Mouse (Mus musculus): ENCODE results near the gene Sh3bp2. TPM values are rescaled to one million over a fixed set of nuclear protein-coding genes. Genes with fewer than 3 reads are reported as not detected.

Gene Sh3bp2
- total RNA-seq, 2 experiments from 2014 or later, result 4.2 to 10.2 TPM

DNA sequence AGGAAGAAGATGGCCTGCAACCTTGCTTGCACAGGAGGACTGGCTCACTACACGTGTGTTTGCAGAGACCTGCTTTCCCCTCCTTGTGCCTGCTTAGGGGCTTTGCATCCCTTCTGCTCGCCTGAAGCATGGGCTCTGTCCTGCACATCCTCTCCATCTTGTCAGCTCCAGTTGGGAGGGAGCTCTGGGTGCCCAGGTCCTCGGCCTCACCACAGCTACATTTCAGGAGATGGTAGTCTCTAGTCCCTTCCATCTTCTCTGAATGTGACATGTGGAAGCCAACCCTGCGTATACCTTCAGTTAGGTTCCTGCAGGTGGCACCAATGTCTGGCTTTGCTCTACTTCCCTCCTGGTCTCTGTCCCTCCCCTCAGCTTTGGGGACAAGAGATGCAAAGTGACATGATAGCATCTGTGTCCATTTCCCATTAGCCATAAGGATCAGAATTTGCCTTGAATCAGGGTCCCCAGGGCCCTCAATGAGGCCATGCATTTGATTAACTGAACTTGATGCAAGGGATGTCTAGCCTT lies 1.6 kb upstream of the Sh3bp2 start:
- no peak for ATAC-seq (replicated peaks; ENCODE audit: low FRiP score, low TSS enrichment, poor library complexity, severe bottlenecking)

DNA sequence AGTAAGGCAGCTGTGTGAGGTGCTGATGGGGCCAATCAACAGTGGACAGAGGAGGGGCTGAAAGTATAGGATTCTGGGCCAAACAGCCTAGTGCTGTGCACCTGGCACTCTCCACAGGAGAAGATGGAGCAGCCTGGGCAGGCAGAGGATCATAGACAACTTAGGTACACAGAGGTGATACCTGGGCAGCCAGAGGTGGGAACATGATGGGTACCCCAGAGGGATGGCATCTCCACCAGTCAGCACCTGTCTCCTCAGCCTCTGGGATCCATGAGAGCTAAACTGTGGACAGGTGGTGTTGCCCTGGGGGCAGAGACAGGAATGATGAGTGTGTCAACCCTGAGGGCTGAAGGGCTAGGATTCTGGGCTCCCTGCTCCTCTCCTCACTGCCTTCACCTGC lies 1.1 kb upstream of the Sh3bp2 start:
- ATAC-seq (replicated peaks; ENCODE audit: low FRiP score, low TSS enrichment, poor library complexity, severe bottlenecking), result no peak

DNA sequence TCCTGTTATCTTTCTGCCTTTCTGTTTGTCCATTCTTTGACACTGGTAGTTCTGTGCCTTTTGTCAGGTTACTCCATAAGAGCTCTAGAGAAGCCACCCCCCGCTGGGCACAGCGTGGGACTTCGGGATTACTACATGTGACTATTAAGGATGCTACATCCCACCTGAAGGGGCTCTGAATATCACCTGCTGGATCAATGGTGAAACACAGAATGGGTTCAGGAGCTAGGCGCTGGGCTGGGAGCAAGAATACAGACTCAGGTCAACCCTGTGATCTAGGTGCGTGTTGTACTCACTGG lies 788 bp downstream of the Sh3bp2 start:
- no peak for ATAC-seq (replicated peaks; ENCODE audit: low FRiP score, low TSS enrichment, poor library complexity, severe bottlenecking)

DNA sequence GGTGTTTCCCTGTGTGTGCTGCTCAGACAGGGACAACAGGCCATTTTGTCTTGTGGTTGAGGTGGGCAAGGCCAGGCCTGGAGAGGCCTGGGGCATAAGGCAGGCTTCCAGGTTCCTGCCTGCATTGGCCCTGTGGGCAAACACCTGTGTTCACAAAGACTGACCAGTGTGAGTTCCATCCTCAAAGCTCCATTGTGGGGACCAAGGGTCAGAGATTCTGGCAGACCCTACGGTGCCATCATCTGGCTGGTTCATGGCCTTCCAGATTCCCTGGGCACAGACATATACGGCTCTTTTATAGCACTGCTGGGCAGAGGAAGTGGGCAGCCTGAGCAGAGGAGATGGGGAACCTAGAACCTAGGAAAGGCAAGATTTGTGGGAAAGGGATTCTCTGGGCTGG lies 1.7 kb downstream of the Sh3bp2 start:
- ATAC-seq (replicated peaks; ENCODE audit: low FRiP score, low TSS enrichment, poor library complexity, severe bottlenecking), result no peak

DNA sequence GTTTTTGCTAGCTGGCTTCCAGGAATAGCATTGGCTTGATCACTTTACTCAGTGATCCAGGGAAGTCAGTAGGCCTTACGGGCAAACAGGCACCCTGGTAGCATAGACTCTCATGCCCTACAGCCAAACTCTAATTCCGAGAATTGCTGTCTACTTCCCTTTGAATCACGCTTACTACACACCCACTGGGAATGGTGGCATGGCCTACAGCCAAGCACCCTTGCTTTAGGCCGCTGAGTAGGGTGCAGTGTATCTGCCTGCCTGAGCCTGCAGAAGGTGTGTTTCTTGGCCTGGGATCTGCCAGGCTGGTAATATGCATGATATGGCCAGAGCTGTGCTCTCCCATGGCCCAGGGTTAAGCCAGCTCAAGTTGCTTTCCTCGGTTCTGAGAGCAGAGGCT lies 3.1 kb downstream of the Sh3bp2 start:
- ATAC-seq (replicated peaks; ENCODE audit: low FRiP score, low TSS enrichment, poor library complexity, severe bottlenecking), result no peak

DNA sequence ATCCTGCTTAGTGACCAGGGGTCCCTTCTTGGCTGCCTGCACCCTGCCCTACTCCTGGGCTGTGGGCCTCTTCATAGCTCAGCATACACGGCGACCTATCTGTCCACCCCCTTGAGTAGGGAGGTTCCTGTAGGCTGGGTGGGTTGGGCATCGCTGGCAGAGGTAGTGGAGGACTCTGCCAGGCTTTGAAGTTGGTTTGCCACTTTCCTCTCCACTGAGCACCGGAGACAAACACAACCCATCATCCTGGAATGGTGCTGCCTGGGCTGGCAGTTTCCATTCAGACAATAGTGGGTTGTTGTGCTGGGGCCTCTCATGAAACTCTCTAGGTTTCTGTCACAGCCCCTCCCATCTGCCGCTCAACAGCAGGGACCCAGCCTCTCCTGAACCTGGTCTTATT lies 4.5 kb downstream of the Sh3bp2 start:
- no peak for ATAC-seq (replicated peaks; ENCODE audit: low FRiP score, low TSS enrichment, poor library complexity, severe bottlenecking)

DNA sequence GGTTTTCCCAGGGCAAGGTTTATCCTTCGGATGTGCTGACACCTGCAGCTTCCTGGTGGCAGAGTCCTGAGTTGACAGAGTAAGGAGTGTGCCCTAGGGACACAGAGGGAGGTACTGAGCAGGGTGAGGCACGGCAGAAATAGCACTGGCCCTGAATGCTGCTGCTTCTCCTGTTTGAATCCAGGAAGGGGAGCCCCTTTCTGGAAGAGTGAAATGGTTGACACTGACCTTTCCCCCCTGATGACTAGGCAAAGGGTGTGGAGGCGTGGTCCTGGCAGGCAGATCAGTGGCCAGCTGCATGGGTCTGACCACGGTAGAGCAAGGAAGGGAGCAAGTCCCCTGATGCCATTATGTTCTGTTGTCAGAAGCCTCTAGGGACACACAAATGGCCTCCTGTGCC lies 5.0 kb downstream of the Sh3bp2 start:
- ATAC-seq (replicated peaks; ENCODE audit: low FRiP score, low TSS enrichment, poor library complexity, severe bottlenecking), result no peak

DNA sequence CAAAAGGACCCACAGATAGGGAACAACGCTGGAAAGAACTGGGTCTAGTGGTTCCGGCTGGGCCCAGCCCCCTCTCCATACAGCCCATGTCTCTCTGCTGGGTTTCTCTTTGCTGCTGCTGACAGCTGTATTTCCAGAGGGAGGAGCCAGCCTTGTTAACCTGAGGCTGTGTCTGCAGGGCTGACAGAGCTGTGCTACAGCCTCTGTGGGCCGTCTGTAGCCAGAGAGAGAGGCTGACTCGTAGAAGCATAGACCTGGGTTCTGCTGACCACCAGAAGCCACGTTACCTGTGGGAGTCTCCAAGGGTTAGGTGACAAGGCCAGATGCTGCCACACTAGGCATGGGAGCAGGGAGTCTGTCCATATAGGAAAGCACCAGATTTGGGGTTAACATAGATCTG lies 7.4 kb downstream of the Sh3bp2 start:
- no peak for ATAC-seq (replicated peaks; ENCODE audit: low FRiP score, low TSS enrichment, poor library complexity, severe bottlenecking)

DNA sequence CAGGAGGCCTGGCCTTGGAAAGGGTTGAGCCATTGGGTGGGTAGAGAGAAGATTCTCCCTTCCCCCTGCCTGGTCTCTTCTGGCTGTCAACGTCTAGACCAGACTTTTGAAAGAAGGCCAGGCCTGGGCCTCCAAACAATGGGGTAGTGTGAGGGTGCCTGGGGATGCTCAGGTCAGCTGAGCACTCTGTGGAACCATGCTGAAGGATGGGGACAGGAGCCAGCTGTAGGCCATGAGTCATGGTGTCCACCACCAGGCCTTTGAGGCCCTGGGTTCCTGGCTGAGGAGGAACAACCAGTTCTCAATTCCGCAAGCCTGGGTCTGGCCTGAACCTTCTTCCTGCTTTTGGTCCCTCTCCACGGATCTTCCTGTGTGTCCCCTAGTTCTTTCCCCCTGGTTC lies 8.2 kb downstream of the Sh3bp2 start:
- no peak for ATAC-seq (replicated peaks; ENCODE audit: low FRiP score, low TSS enrichment, poor library complexity, severe bottlenecking)

DNA sequence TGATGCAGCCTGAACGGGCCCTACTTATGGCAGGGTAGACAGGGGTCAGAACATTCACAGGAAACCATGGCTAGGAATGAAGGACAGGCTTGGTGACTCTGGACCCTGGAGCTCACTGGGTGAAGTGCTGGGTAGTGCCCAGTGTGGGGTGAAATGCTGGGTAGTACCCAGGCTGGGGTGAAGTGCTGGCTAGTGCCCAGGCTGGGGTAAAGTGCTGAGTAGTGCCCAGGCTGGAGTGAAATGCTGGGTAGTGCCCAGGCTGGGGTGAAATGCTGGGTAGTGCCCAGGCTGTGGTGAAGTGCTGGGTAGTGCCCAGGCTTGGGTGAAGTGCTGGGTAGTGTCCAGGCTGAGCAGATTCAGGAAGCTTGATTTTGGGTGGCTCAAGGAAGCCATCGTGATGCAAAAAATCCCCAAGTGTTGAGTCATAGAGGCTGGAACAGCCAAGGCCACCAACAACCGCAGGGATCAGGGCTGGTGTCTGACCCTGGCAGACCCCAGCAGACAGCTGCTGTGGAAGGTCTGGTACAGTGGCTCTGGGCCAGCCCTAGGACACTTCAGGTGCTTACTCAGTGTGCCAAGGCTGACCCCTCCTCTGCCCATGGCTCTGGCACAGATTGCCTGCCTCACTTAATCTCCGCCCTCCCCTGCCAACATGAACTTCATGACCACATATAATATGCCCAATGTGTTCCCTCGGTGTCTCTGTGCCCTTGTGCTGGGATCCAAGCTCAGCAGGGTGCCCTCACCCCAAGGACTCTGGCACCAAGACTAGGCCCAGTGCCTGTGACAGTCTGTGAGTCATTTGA lies 9.3 kb downstream of the Sh3bp2 start:
- no peak for ATAC-seq (replicated peaks; ENCODE audit: low FRiP score, low TSS enrichment, poor library complexity, severe bottlenecking)

DNA sequence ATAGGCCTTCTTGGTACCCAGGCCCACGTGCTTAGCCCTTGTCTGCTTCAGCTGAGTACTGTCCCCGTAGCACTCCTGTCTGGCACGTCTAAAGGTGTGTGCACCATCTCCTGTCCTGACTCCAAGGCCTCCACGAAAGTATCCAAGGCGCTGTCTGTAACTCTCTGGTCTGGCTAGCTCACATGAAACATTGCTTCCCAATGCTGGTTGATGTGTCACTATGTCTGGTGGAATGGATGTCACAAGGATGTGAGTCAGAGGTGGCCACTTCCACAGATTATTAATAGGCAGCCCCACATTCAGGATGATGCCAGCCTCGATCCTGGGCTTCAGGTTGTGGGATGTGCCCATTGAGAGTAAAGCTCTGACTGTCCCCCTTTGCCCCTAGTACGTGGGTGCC lies 10.2 kb downstream of the Sh3bp2 start:
- no peak for ATAC-seq (replicated peaks; ENCODE audit: low FRiP score, low TSS enrichment, poor library complexity, severe bottlenecking)

DNA sequence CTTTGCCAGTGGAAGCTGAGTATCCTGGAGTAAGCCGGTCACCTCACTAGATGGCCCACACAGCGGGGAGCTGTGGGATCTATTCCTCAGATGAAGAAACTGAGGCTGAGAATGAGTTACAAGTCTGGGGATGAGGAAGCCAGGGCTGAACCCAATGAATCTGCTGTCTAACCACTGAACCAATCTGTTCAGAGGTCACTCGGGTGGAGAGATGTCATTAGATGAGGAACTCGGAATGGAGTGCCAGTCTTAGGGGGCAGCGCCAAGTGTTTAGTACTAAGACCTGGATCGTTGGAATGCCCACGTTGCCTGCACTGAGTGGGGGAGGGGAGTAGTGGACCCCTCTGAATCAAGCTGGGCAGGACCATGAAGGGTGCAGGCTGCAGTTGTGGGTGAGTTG lies 12.4 kb downstream of the Sh3bp2 start:
- ATAC-seq (replicated peaks; ENCODE audit: low FRiP score, low TSS enrichment, poor library complexity, severe bottlenecking), result no peak

DNA sequence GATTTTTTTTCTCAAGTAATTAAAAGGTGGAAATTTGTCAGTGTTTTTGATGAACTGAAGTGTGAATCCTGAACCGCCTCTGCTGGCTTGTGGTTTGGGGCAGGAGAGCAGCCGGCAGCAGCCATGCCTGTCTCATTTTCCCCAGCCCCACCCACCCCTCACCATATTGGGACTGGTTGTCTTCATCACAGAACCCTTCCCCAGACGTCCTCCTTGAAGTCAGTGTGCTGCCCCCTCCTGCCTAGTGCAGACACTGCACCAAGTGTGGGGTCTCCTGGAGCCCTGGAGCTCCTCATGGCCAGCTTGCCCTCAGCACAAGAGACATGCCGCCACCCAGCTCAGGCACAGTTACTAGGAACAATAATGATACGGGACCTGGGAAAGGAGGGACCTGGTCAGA lies 12.9 kb downstream of the Sh3bp2 start:
- peak; percentile 60; the same call in 1 of the 2 replicates for ATAC-seq (replicated peaks; ENCODE audit: low FRiP score, low TSS enrichment, poor library complexity, severe bottlenecking)

DNA sequence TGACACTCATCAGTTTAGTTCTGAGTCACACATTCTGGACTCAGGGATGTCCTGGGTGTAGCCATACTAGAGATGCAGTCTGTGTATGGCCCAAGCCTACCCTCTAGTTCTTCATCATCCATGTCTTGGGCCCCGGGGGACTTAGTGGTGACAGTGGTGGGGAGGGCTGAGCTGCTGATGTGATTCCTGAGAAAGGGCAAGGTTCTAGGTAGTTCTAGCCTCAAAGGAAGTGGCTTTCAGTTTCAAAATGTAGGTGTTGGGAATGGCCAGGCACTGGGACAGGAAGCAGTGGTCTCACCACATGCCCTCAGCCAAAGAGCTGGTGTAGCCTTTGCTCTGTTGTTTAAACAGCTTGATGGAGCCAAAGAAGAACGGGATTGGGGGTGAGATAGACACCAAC lies 13.5 kb downstream of the Sh3bp2 start:
- ATAC-seq (replicated peaks; ENCODE audit: low FRiP score, low TSS enrichment, poor library complexity, severe bottlenecking), result no peak

DNA sequence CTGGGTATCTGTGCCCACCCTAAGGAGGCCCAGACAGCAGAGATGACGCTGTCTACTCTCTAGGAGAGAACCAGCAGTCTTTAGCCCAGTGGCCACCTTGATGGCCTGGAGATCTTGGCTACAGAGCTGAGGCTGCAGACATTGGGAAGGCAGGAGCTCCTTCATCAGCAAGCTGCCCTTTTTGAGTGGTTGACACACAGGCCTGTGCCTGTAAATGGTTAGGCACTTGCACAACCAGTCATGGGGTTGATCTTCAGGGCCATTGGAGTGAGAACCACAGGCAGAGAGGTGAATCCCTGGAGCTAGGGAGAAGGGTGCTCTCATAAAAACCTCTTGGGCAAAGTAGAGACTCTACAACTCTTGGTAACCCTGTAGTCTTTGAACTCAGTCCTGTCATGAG lies 16.5 kb downstream of the Sh3bp2 start:
- ATAC-seq (replicated peaks; ENCODE audit: low FRiP score, low TSS enrichment, poor library complexity, severe bottlenecking), result no peak

DNA sequence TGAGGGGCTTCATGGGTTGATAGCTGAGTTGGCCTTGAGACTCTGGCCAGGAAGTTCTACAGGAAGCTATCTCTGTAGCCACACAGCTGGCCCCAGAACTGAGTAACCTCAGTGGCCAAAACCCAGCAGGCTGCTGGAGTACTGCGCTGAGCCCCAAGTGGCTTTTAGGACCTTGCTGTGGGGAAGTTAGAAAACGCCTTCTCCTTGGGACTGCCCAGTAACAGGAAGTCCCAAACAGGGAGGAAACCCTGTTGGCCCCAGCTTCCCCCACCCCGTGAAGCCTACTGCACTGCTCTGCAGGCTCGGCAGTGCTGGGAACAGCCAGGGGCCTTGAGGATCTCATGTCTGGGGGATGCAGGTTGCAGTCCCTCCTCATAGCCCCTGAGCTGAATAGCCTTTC lies 17.5 kb downstream of the Sh3bp2 start:
- no peak for ATAC-seq (replicated peaks; ENCODE audit: low FRiP score, low TSS enrichment, poor library complexity, severe bottlenecking)

DNA sequence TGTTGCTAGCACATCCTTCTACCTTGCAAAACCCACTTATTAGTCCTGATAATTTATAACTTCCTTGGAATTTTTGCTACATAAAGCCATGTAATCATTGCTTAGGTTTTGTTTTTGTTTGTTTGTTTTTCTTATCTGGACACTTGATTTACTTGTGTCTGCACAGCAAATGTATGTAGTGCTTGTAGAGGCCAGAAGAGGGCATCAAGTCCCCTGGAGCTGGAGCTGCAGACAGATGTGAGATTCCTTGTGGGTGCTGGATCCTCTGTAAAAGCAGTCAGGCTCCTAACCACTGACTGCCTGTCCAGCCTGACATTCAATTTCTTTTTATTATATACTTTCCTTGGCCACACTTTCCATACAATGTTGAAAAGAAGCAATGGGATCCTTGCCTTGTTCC lies 21.8 kb downstream of the Sh3bp2 start:
- ATAC-seq (replicated peaks; ENCODE audit: low FRiP score, low TSS enrichment, poor library complexity, severe bottlenecking), result peak; percentile 74

DNA sequence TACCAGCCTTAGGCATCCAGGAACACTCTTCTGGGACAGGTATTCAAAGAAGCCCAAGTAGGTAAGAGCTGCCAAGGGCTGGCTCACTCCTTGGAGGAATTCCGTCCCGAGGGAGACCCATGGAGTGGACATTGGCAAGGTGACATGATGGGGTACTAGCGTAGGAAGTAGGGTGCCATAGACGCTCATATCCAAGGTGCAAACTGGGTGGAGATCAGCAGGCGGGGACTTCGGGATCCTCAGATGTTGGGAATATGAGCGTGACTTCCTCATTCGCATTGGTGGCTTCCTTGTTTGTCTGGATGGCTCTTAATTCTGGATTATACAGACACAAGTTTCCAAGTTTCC lies 23.5 kb downstream of the Sh3bp2 start:
- ATAC-seq (replicated peaks; ENCODE audit: low FRiP score, low TSS enrichment, poor library complexity, severe bottlenecking), result peak; percentile 8; the same call in 1 of the 2 replicates

DNA sequence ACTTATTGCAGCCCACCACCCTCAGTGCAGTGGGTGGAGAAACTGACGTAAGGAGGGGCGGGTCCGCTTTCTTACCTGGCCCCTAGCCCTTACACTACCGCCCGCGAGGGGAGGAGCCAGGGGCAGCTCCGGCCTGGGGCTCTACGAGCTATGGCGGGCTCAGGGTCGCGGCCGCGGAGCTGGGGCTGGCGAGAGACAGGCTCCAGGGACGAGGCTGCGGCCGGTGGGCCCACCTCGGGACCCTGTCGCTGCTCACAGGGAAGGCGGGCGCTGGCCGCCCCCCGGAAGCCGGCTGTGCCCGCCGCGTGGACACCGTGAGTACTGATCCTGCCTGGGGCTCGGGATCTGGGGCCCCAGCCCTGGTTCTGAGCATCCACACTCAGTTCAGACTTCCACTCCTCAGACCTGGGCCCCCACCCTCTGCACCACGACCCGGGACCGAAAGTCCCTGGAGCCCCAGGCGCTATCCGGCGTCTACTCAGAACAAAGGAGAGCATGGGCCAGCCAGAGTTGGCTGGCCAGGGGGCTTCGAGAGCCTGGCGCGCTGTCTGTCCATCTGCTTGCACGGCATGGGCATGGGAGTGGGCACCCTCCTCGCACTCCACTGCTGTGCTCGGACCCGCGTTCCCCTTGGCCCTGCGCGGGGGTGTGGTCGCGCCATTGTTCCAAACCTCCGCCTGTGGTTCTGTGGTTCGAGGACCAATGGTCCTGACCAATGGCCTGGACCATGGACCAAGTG lies 24.0 kb downstream of the Sh3bp2 start:
- ATAC-seq (replicated peaks; ENCODE audit: low FRiP score, low TSS enrichment, poor library complexity, severe bottlenecking), result peak; percentile 35

DNA sequence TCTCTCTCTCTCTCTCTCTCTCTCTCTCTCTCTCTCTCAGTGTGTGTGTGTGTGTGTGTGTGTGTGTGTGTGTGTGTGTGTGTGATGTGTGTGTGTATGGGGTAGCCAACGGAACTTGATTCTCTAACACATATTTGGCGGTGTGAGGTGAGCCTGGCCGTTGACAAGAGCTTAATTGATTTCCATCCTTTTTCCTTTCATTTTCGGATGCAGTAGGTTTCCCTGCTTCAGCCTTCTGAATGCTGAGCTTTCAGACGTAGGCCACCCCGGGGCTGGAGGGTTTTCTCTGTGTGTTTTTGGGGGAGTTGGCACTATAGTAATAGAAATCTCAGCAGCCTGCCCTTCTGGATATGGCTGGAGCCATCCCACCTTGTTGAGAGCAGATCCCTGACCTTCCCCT lies 24.6 kb downstream of the Sh3bp2 start:
- no peak for ATAC-seq (replicated peaks; ENCODE audit: low FRiP score, low TSS enrichment, poor library complexity, severe bottlenecking)

DNA sequence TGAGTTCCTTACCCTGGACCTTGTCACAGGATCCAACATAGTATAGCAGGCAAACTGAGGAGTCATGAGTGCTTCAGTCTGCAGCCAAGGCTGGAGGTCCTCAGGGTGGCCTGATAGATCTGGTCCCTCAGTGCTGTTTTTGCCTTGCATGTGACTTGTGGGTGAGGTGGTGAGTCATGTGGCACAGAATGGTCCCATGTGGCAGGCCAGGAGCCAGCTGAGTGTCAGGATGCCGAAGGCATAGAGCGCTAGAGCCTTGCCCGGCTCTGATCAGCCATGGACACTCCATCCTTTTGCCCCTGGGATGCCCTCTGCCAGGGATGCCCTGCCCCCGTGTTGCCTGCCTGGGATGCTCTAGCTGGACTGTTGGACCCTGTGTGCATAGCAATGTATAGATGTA lies 26.2 kb downstream of the Sh3bp2 start:
- no peak for ATAC-seq (replicated peaks; ENCODE audit: low FRiP score, low TSS enrichment, poor library complexity, severe bottlenecking)

Data from megakaryocyte-erythroid progenitor cell, adult 5-6 weeks (primary cell).